Mouse (Mus musculus) myocyte (in vitro differentiated cells): Measurements from ENCODE around the gene Syna. TPM values are rescaled to one million over a fixed set of nuclear protein-coding genes. Genes with fewer than 3 reads are reported as not detected.
A peak's percentile ranks its signal among the peaks of the same experiment; 100 is the strongest.

Experiments
- H3K27me3 ChIP-seq: one replicate; pipeline ENCODE4 v1.6.1; 2011; ENCODE audit not compliant: control insufficient read depth, insufficient read depth, insufficient read length
- H3K36me3 ChIP-seq: one replicate; pipeline ENCODE4 v1.6.1; 2011; ENCODE audit not compliant: control insufficient read depth, insufficient read depth
- H3K4me2 ChIP-seq: one replicate; pipeline ENCODE4 v1.6.1; 2011; ENCODE audit warnings: low read depth, control low read depth
- H3K4me3 ChIP-seq: one replicate; pipeline ENCODE4 v1.5.1; 2011; ENCODE audit warnings: mild to moderate bottlenecking, control low read depth, moderate library complexity
- H3K79me2 ChIP-seq: one replicate; pipeline ENCODE4 v1.6.1; 2011; ENCODE audit not compliant: control insufficient read depth, insufficient read depth
- H3ac ChIP-seq: one replicate; pipeline ENCODE4 v1.6.1; 2011; ENCODE audit not compliant: control insufficient read depth, insufficient read length
- CEBPB ChIP-seq: IDR thresholded peaks from 2 replicates; pipeline ENCODE4 v1.6.1; 2011; ENCODE audit warnings: mild to moderate bottlenecking, moderate library complexity; ENCODE audit not compliant: poor library complexity, insufficient read depth, severe bottlenecking
- E2F4 ChIP-seq: IDR thresholded peaks from one replicate; pipeline ENCODE4 v1.6.1; 2011; ENCODE audit warnings: mild to moderate bottlenecking, control low read depth, moderate library complexity; ENCODE audit not compliant: insufficient read depth
- MAX ChIP-seq: IDR thresholded peaks from one replicate; pipeline ENCODE4 v1.6.1; 2011; ENCODE audit warnings: low read depth, mild to moderate bottlenecking, control low read depth
- MYOD1 ChIP-seq, 3 experiments: IDR thresholded peaks; one replicate each; pipeline ENCODE4 v1.6.1; 2011; ENCODE audit warnings: control low read depth in 2 of 3, low read depth in 2 of 3, mild to moderate bottlenecking in 2 of 3, moderate library complexity in 1 of 3; ENCODE audit not compliant: insufficient read length in 2 of 3, control insufficient read depth in 1 of 3
- MYOG ChIP-seq, 3 experiments: IDR thresholded peaks; one replicate each; pipeline ENCODE4 v1.6.1; 2011; ENCODE audit warnings: control low read depth in 2 of 3, low read depth in 2 of 3, mild to moderate bottlenecking in 2 of 3; ENCODE audit not compliant: insufficient read length in 2 of 3, control insufficient read depth in 1 of 3, insufficient read depth in 1 of 3
- POLR2A ChIP-seq: IDR thresholded peaks from one replicate; pipeline ENCODE4 v1.6.1; 2011; ENCODE audit warnings: low read depth, mild to moderate bottlenecking, control low read depth, moderate library complexity; ENCODE audit not compliant: insufficient read length
- POLR2AphosphoS2 ChIP-seq: IDR thresholded peaks from one replicate; pipeline ENCODE4 v1.6.1; 2011; ENCODE audit warnings: low read depth, control low read depth; ENCODE audit not compliant: insufficient read length
- REST ChIP-seq: IDR thresholded peaks from one replicate; pipeline ENCODE4 v1.6.1; 2011; ENCODE audit warnings: mild to moderate bottlenecking, control low read depth, moderate library complexity; ENCODE audit not compliant: insufficient read depth, insufficient read length
- SRF ChIP-seq: IDR thresholded peaks from one replicate; pipeline ENCODE4 v1.6.1; 2011; ENCODE audit warnings: low read depth; ENCODE audit not compliant: control insufficient read depth, insufficient read length
- TCF12 ChIP-seq: IDR thresholded peaks from one replicate; pipeline ENCODE4 v1.6.1; 2011; ENCODE audit warnings: mild to moderate bottlenecking, control low read depth; ENCODE audit not compliant: poor library complexity, insufficient read depth, severe bottlenecking
- TCF3 ChIP-seq: IDR thresholded peaks from one replicate; pipeline ENCODE4 v1.6.1; 2011; ENCODE audit warnings: low read depth, control low read depth; ENCODE audit not compliant: insufficient read length
- USF1 ChIP-seq: IDR thresholded peaks from one replicate; pipeline ENCODE4 v1.6.1; 2011; ENCODE audit warnings: low read depth, mild to moderate bottlenecking, control low read depth, moderate library complexity
- polyA plus RNA-seq: library from polyadenylated mRNA; unstranded; fragments of >200 nt; fragmentation: generic; extraction: Trizol; gene quantifications from one replicate; pipeline ENCODE4 v1.2.1, GENCODE M21; 2012; ENCODE audit warnings: missing spikeins

Syna gene
- polyA plus RNA-seq, 1 experiment, result 0.19 TPM

DNA sequence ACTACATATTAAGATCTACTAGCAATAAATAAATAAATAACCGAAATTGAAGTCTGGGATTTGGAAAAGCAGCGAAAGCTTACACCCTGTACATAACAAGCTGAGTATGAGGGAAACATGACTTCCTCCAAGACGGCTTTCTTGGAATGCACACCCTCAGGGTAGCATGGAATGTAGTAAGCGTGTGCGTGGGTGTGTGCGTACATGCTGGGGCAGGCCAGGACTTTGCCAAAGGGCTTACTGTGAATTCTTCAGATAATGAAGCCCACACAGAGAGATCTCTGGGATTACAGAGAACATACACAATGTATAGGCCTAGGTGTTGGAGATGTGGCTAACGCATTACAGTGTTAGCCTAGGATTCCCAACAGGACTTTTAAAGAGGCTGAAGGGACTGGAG is 17.6 kb upstream of the Syna start:
- H3K36me3 ChIP-seq, result no peaks in the 10 kb centered on the region
- H3K4me2 ChIP-seq, result no peak overlapping the region
- no peaks in the 10 kb centered on the region for H3K79me2 ChIP-seq
- H3K27me3 ChIP-seq, result no peaks in the 10 kb centered on the region
- no peak overlapping the region for H3ac ChIP-seq
- no peak overlapping the region for H3K4me3 ChIP-seq
- TF ChIP-seq MYOD1 (IDR thresholded peaks at IDR 0.05; ENCODE audit: control insufficient read depth in 1 of 3, insufficient read length in 2 of 3, low read depth in 2 of 3), result no peak
- no peak for TF ChIP-seq USF1
- no peak for TF ChIP-seq MYOG (IDR thresholded peaks at IDR 0.05; ENCODE audit: control insufficient read depth in 1 of 3, insufficient read depth in 1 of 3, insufficient read length in 2 of 3, low read depth in 2 of 3)
- no peak for TF ChIP-seq E2F4
- TF ChIP-seq POLR2A, result no peak
- TF ChIP-seq MAX, result no peak
- TF ChIP-seq TCF3, result no peak
- TF ChIP-seq POLR2AphosphoS2, result no peak
- TF ChIP-seq CEBPB, result no peak
- TF ChIP-seq TCF12, result no peak
- no peak for TF ChIP-seq REST
- TF ChIP-seq SRF, result no peak

DNA sequence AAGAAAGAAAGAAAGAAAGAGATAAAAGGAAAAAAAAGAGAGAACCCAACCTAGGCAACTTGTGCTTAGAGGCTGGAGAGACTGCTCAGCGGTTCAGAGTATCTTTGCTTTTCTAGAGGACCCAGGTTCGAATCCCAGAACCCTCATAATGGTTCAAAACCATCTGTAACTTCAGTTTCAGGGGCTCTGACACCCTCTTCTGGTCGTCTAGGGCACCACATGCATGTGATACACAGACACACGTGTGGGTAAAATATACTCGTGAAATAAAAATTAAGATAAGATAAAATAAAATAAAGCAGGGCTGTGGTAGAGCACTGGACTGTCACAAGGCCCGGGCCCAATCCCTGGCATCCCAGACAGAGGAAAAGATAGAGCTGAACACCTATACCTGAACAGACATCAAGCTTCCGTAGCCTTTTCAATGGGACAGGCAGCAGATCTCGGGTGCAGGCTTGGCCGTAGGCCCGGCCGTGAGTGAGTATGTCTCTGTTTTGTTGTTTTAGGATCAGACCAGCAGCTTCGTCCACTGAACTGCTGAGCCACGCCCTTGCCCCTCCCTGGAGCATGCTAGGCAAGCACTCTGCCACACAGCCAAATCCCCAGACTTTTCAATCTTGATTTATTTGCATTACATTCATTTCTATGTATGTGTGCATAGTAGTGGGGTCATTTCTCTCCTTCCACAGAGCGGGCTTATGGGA is 16.7 kb upstream of the Syna start:
- no peak overlapping the region for H3ac ChIP-seq
- no peak for TF ChIP-seq CEBPB
- no peak for TF ChIP-seq USF1
- no peak for TF ChIP-seq SRF
- no peak for TF ChIP-seq MAX
- no peak for TF ChIP-seq TCF12
- TF ChIP-seq POLR2A, result no peak
- no peak for TF ChIP-seq TCF3
- TF ChIP-seq MYOG (IDR thresholded peaks at IDR 0.05; ENCODE audit: control insufficient read depth in 1 of 3, insufficient read depth in 1 of 3, insufficient read length in 2 of 3, low read depth in 2 of 3), result no peak
- no peak for TF ChIP-seq E2F4
- TF ChIP-seq REST, result no peak
- TF ChIP-seq MYOD1 (IDR thresholded peaks at IDR 0.05; ENCODE audit: control insufficient read depth in 1 of 3, insufficient read length in 2 of 3, low read depth in 2 of 3), result no peak
- no peak for TF ChIP-seq POLR2AphosphoS2
- no peaks in the 10 kb centered on the region for H3K79me2 ChIP-seq
- H3K4me2 ChIP-seq, result no peak overlapping the region
- H3K4me3 ChIP-seq, result no peak overlapping the region
- no peaks in the 10 kb centered on the region for H3K27me3 ChIP-seq
- no peaks in the 10 kb centered on the region for H3K36me3 ChIP-seq

DNA sequence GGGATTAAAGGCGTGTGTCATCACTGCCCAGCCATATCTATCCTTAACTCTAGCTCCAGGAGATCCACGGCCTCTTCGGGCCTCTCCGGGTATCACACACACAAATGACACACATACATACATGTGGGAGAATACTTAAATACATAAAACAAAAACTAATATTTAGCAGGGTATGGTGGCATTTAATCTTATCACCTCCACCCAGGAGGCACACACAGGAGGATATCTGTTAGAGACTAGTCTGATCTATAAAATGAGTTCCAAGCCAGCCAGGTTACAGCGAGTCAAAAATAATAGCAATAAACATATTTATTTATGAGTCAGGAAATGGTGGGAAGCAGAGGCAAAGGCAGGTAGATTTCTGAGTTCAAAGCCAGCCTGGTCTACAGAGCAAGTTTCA is 15.9 kb upstream of the Syna start:
- no peak overlapping the region for H3K4me2 ChIP-seq
- H3K79me2 ChIP-seq, result no peaks in the 10 kb centered on the region
- no peaks in the 10 kb centered on the region for H3K27me3 ChIP-seq
- TF ChIP-seq CEBPB (no peak), SRF (no peak), POLR2A (no peak), MAX (no peak)
- no peaks in the 10 kb centered on the region for H3K36me3 ChIP-seq
- H3K4me3 ChIP-seq, result no peak overlapping the region
- no peak overlapping the region for H3ac ChIP-seq

DNA sequence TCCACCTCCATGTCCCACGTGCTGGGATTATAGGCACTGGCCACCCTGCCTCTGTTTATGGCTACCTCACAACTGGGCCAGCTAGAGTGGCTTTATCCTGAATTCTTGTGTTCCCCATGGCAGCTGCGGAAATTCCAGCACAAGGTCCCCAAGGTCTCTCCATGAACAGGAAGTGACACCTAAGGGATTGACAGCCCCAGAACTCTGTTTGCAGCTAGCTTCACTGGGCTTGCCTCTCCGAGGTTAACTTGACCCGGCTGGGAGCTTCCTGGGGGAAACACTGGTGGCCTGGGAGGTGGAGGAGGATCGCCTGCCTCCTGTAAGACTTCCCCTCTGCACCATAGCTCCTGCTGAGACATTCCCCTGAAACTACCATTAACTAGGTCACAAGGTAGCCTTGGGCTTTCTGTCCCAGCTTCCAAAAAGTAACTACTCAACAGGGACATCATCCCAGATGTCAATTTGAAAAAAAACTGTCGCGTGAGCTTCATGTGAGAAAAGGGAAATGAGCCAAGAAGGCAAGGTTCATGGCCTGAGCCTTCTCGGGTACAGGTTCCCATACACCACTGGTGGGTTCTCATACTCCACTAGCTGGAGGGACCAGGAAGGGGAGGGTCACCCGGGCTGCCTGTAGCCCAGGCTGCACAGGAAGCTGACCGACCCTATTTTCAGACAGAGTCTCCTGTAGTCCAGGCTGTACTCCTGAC is 12.7 kb upstream of the Syna start:
- Histone ChIP-seq H3K4me2 (peak overlapping the region; percentile 100), H3K36me3 (no peaks in the 10 kb centered on the region), H3K79me2 (no peaks in the 10 kb centered on the region), H3K4me3 (peak overlapping the region; percentile 36), H3ac (no peak overlapping the region), H3K27me3 (no peaks in the 10 kb centered on the region)
- no peak for TF ChIP-seq POLR2A
- TF ChIP-seq MYOG (IDR thresholded peaks at IDR 0.05; ENCODE audit: control insufficient read depth in 1 of 3, insufficient read depth in 1 of 3, insufficient read length in 2 of 3, low read depth in 2 of 3), result no peak
- no peak for TF ChIP-seq CEBPB
- no peak for TF ChIP-seq SRF
- TF ChIP-seq TCF12, result no peak
- no peak for TF ChIP-seq MYOD1 (IDR thresholded peaks at IDR 0.05; ENCODE audit: control insufficient read depth in 1 of 3, insufficient read length in 2 of 3, low read depth in 2 of 3)
- no peak for TF ChIP-seq REST
- no peak for TF ChIP-seq POLR2AphosphoS2
- TF ChIP-seq E2F4, result no peak
- TF ChIP-seq MAX, result no peak
- TF ChIP-seq TCF3, result no peak
- no peak for TF ChIP-seq USF1
